Mouse (Mus musculus): ENCODE data around the gene Tasp1.

The Tasp1 gene

GRCm38 (mm10) chr2:139792345-139793120 is 274.1 kb downstream of the Tasp1 start:
- no peak for DNase-seq (ENCODE audit: extremely low read depth, insufficient read length, low spot score)

- no peak for DNase-seq (ENCODE audit: extremely low read depth, insufficient read length, low spot score)
Observed at GRCm38 (mm10) chr2:139788658-139789057, 277.9 kb downstream of the Tasp1 start.

DNA sequence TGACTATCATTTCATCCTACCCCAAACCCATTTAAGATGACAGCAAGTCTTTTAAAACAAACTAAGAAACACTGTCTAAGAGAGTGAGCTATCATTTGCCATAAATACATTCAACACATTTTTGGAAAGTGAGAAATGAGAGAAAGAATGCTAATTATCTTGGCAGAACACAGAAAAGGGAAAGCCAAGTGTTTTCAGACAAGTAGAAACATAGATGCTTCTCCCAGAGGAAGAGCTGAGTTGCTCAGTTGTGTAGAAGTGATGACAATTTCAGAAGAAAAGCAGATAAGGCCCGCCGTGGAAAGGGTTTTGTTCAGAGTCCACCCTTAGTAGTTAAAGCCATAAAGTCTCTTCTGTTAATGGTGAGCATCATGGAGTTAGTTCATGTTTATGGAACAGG is 281.7 kb downstream of the Tasp1 start:
- no peak for DNase-seq (ENCODE audit: extremely low read depth, insufficient read length, low spot score)

DNA sequence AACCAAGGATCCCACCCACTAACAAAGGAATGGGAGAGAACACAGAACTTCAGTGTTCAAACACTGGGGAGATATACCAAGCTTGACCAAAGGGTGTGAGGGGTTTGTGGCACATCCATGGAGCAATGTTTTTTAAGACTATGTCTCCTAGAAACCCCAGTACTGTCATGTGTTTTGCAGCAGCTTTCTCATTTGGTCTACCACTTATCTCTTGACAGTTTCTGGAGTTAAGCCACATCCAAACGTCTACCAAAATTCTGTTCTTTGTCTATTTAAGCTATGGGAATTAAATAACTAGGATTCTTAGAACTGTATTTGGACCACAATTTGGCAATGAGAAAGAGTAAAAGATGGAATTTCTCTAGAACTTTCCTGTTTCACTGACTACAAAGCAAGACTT is 282.1 kb downstream of the Tasp1 start:
- DNase-seq (ENCODE audit: extremely low read depth, insufficient read length, low spot score), result no peak

All from 3134 (cell line).